Mouse (Mus musculus): ENCODE data around the gene Rad18.
"Not testable (repeated sequence)": the region's sequence is repeated elsewhere in the genome, so short reads cannot be mapped to it uniquely, and the experiment has no call there.

Gene Rad18

DNA sequence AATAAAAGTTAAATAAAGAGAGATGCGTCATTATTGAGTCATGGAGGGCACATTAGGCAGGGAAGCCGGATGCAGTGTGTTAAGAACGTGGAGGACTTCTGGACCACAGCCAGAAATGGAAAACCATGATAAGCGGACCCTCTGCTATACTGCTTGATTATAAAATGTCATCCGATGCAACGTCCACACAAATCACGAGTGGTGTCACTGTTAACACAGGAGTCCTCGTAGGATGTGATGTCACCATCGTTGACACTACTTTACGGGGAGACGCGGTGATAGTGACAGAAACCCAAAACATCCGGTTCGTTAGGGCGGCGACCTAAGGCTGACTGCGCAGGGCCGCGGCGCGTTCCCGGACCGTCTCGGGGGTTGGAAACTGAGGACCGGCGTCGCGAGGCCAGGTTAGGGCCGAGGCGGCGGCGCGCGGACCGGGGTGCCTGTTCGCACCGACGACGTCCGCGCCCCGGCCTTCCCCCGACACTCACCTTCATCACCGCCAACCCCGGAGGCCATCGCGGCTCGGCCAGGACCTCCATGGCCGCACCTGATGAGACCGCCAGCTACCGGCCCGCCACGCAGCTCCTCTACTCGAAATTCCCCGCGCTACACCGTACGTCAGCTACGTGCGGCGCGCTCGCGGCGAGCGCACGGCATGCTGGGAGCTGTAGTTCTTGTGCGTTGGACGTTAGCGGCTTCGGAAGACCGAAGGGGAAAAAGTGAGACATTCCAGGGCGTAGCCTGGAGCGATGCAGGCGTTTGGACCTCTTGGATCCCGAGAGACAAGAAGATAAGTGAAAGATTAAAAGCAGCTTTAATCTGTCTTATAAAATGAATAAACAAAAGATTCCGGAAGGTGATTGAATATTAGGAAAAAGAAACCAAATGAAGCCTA lies at the start of gene Rad18:
TSS of gene Rad18 (minus strand) at position 631 of the 895 bp plus-strand sequence.
- DNase-seq (ENCODE audit: low spot score) = peak; percentile 75

DNA sequence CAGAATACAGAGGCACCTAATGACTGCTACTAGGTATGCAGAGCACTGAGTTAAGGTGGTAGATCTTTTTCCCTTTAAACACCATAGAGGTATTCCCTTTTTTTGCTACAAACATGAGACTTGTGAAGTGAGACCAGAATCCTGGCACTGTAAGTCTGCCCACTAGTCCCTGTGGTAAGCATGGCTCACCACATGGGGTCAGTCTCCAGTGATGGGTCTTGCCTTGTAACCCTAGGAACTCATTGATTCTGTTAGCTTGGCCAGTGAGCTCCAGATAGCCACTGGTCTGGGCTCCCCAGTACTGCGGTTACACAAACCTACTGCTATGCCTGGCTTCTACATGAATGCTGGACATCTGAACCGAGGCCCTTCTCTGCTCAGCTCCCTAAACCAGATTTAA lies 45.8 kb upstream of the Rad18 start:
- DNase-seq (ENCODE audit: low spot score) = no peak

- no peak for DNase-seq (ENCODE audit: low spot score)
Measured at GRCm38 (mm10) chr6:112741766-112742165, 45.3 kb upstream of the Rad18 start.

DNA sequence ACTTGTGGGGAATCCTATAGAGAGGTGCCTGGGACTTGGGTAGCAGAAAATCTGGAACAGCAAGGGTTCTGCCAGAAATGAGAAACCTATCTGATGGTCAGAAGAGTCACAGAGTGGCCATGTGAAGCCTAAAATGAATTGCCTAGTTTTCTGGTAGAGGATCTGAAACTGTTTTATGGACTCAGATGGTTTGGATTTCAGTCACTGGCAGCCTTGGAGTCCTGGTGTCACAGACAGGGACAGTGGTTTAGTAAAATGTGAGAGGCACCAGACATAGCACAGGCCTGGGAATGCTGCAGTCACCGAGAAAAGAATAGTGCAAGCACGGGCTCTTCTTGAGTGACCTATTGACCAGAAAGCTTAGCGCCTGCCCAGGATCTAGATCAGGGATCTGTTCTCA lies 43.1 kb upstream of the Rad18 start:
- DNase-seq (ENCODE audit: low spot score) = no peak

- DNase-seq (ENCODE audit: low spot score) = no peak
Measured at GRCm38 (mm10) chr6:112738924-112739323, 42.4 kb upstream of the Rad18 start.

DNA sequence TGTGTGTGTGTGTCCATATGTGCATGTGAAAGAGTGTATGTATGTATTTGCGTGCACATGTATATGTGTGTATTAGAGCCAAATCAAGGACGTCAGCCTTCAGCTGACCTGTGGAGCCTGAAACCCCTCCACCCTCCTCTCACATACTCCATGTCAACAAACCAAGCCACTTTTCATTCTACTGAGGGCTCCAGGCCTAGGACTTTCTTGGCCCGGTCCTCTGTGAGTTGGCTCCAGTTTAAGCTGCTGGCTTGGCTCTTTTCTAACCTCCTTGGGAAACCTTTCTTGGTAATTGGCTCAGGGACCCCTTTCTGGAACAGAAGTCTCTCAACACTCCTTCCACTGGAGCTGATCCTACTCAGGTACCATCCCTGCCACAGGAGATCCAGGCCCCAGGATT lies 40.0 kb upstream of the Rad18 start:
- no peak for DNase-seq (ENCODE audit: low spot score)

- DNase-seq (ENCODE audit: low spot score) = no peak
Measured at GRCm38 (mm10) chr6:112735054-112735453, 38.6 kb upstream of the Rad18 start.

GRCm38 (mm10) chr6:112733942-112734341 lies 37.5 kb upstream of the Rad18 start:
- DNase-seq (ENCODE audit: low spot score) = no peak

GRCm38 (mm10) chr6:112732434-112732833 lies 35.9 kb upstream of the Rad18 start:
- DNase-seq (ENCODE audit: low spot score) = no peak

DNA sequence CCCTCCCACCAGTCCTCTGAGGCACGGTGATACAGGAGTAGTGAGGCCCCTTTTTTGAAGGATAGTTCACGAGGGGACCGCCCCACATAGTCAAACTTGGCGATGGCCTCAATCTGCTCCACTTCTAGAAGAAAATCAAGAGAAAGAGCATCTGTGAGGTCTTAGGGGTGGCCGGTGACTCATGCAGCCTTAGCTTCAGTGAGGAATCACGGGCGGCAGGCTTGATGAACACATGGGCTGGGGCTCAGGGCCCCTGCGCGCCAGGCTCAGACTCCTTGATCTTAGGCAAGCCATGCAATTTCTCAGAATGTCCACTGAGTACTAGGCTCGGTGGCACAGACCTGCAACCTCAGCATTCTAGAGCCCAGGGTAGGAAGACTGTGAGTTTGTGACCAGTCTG lies 34.9 kb upstream of the Rad18 start:
- no peak for DNase-seq (ENCODE audit: low spot score)

- no peak for DNase-seq (ENCODE audit: low spot score)
Measured at GRCm38 (mm10) chr6:112728760-112729422, 32.4 kb upstream of the Rad18 start.

- no peak for DNase-seq (ENCODE audit: low spot score)
Measured at GRCm38 (mm10) chr6:112725468-112725867, 29.0 kb upstream of the Rad18 start.

- DNase-seq (ENCODE audit: low spot score) = no peak
Measured at GRCm38 (mm10) chr6:112720409-112721080, 24.1 kb upstream of the Rad18 start.

DNA sequence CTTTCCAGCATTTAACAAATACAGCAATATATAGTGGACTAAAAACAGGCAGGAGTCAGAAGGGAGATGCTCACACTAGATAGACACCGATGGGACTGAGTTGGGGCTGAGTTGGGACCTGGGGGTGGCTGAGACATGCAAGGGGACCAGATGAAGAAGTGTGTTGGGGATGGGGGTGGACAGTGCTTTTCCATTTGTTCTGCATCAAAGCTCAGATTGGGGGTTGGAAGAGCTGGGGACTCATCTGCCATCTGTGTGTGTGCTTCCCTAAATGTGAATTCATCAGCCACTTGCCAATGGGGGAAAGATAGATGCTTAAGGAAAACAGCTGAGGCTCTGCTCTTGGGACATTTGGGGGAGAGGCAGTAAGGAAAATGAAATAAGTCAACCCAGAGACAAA lies 23.5 kb upstream of the Rad18 start:
- no peak for DNase-seq (ENCODE audit: low spot score)

DNA sequence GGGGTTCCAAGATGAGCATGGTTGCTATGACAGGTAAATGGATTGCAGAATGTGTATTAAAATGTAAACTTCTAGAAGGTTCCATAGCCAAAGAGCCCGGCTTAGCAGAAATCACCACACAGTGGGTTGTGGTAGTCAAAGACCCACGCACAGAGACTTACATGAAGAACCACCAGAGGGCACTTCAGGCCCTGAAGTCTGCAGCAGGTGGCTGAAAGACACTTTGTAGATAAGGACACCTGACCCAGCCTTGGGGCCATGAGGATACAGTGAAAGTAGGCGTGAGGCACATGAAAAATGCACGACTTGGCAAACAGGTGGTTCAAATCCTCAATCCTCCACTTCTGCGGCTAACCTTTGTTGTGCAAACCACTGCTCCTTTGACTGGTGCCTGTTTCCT lies 20.7 kb upstream of the Rad18 start:
- no peak for DNase-seq (ENCODE audit: low spot score)

GRCm38 (mm10) chr6:112713951-112714350 lies 17.5 kb upstream of the Rad18 start:
- no peak for DNase-seq (ENCODE audit: low spot score)

DNA sequence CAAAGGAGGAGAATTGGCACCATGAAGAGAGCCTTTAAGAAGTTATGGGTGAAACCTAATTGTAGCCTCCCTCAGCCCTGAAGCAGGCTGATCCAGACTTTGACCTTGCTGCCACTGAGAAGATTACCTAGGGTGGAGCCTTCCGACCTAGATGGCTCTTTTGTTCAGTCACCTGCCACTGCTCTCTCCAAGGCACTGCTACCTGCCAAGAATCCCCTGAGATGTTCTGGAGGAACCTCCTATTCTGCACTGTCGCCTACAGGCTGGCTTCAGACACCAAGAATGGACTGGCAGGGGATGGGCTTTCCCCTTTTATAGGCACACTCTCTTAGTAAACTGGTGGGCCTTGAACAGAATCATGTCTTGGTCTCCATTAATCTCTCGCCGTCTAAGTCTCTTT lies 5.8 kb upstream of the Rad18 start:
- not testable (repeated sequence) for DNase-seq (ENCODE audit: low spot score)

- DNase-seq (ENCODE audit: low spot score) = peak; percentile 20
Measured at GRCm38 (mm10) chr6:112700392-112700791, 3.9 kb upstream of the Rad18 start.

GRCm38 (mm10) chr6:112699115-112699514 lies 2.6 kb upstream of the Rad18 start:
- DNase-seq (ENCODE audit: low spot score) = no peak

DNA sequence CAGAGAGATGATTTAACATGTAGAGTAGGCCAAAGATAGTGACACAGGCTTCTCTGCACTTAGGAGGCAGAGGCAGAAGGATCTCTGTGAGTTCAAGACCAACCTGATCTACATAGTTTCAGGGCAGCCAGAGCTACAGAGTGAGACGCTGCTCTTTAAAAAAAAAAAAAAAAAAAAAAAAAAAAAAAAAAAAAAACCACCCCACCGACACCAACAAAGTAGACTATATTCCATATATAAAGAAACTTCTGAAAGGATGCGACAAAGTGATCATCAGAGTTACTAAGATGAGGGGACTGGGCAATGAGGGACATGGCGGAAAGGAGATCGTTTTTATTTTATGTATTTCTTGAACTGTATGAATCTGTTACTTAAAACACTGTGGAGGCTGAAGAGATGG lies 2.0 kb downstream of the Rad18 start:
- no peak for DNase-seq (ENCODE audit: low spot score)

GRCm38 (mm10) chr6:112691523-112691922 lies 5.0 kb downstream of the Rad18 start:
- DNase-seq (ENCODE audit: low spot score) = no peak

DNA sequence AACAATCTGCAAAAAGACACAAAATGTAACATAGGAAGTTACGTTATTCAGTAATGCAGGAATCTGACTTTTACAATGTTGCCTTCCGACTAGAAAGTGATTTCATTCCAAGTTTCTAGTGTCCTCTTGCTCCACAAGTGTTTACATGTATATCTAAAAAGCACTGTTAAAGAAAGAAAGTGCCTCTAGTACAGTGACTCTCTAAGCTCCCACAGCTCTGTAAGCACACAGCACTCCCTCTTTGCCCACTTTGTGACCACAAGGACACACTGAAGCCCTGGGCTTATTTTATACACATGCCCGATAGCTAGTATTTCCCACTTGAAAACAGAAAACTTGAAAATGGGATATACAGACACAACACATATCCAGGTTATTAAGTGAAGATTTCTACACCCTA lies 8.5 kb downstream of the Rad18 start:
- DNase-seq (ENCODE audit: low spot score) = no peak

- no peak for DNase-seq (ENCODE audit: low spot score)
Measured at GRCm38 (mm10) chr6:112686485-112686884, 10.0 kb downstream of the Rad18 start.
